Mouse (Mus musculus) liver, embryonic 15.5 days (tissue): ENCODE results near the gene Nck2. TPM values are rescaled to one million over a fixed set of nuclear protein-coding genes. Genes with fewer than 3 reads are reported as not detected.

Experiments used
- ATAC-seq: fragments of 200-750 bp; cut with Nextera tagmentation; 2 replicates; pipeline ENCODE4 v1.8.0; 2017; ENCODE audit warnings: moderate number of reproducible peaks, mild to moderate bottlenecking, moderate library complexity; ENCODE audit not compliant: insufficient read depth
- H3K27ac ChIP-seq: fragments of 300-500 bp; sonication (generic); replicated peaks from 2 replicates; pipeline ENCODE4 v1.5.1; 2015; ENCODE audit warnings: mild to moderate bottlenecking, inconsistent platforms
- H3K27me3 ChIP-seq: fragments of 300-500 bp; sonication (generic); 2 replicates; pipeline ENCODE4 v1.6.1; 2015; ENCODE audit warnings: mild to moderate bottlenecking, inconsistent platforms
- H3K36me3 ChIP-seq: fragments of 300-500 bp; sonication (generic); replicated peaks from 2 replicates; pipeline ENCODE4 v1.6.1; 2015; ENCODE audit warnings: moderate library complexity, mild to moderate bottlenecking, inconsistent platforms
- H3K4me1 ChIP-seq: fragments of 300-500 bp; sonication (generic); replicated peaks from 2 replicates; pipeline ENCODE4 v1.6.1; 2015; ENCODE audit warnings: inconsistent platforms
- H3K4me2 ChIP-seq: fragments of 300-500 bp; sonication (generic); 2 replicates; pipeline ENCODE4 v1.6.1; 2015; ENCODE audit warnings: moderate library complexity, mild to moderate bottlenecking, inconsistent platforms
- H3K4me3 ChIP-seq: fragments of 300-500 bp; sonication (generic); replicated peaks from 2 replicates; pipeline ENCODE4 v1.5.1; 2015; ENCODE audit warnings: mild to moderate bottlenecking, inconsistent platforms
- H3K9ac ChIP-seq: fragments of 300-500 bp; sonication (generic); 2 replicates; pipeline ENCODE4 v1.6.1; 2015; ENCODE audit warnings: moderate library complexity, mild to moderate bottlenecking, inconsistent platforms
- H3K9me3 ChIP-seq: fragments of 300-500 bp; sonication (generic); replicated peaks from 2 replicates; pipeline ENCODE4 v1.6.1; 2016; ENCODE audit warnings: inconsistent platforms
- WGBS: fragments of 180-500 bp; shearing (Covaris S2); methylation state at CpG from one replicate; pipeline ENCODE4 v1.1.7; 2015; ENCODE audit warnings: mixed read lengths; ENCODE audit not compliant: insufficient replicate concordance; 5-methylcytosine and 5-hydroxymethylcytosine counted together
- polyA plus RNA-seq: library from polyadenylated mRNA; unstranded; fragments of >200 nt; fragmentation: Nextera tagmentation; extraction: Ambion mirVana; gene quantifications from 2 replicates; pipeline ENCODE4 v1.2.1, GENCODE M21; 2015

The Nck2 gene
- polyA plus RNA-seq, 1 experiment from 2014 or later: 10.2 TPM

DNA sequence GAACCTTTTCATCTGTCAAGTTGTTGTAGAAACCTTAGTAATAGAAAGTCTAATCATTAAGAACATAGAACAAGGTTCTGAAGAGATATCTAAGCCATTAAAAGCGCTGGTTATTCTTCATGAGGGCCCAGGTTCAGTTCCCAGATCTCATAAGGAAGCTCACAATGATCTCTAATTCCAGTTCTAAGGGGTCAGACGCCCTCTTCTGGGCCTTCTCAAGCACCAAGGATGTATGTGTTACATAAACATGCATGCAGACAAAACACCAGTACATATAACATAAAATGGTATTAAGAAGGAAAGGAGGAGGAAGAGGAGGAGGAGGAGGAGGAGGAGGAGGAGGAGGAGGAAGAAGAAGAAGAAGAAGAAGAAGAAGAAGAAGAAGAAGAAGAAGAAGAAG is 145.5 kb downstream of the Nck2 start:
- H3K4me2 ChIP-seq: no peak overlapping the region
- H3K27ac ChIP-seq: no peak overlapping the region
- 38% methylated on average over 2 of the region's 2 CpGs for WGBS
- ATAC-seq: no peak
- no peaks in the 10 kb centered on the region for H3K27me3 ChIP-seq
- no peaks in the 10 kb centered on the region for H3K9me3 ChIP-seq
- no peaks in the 10 kb centered on the region for H3K36me3 ChIP-seq
- H3K4me3 ChIP-seq: no peak overlapping the region
- no peaks in the 10 kb centered on the region for H3K4me1 ChIP-seq
- H3K9ac ChIP-seq: no peak overlapping the region

- H3K4me1 ChIP-seq: no peaks in the 10 kb centered on the region
- H3K9me3 ChIP-seq: no peaks in the 10 kb centered on the region
- H3K27me3 ChIP-seq: no peaks in the 10 kb centered on the region
- H3K9ac ChIP-seq: no peak overlapping the region
- H3K4me3 ChIP-seq: no peak overlapping the region
- no peak overlapping the region for H3K27ac ChIP-seq
- H3K36me3 ChIP-seq: no peaks in the 10 kb centered on the region
- no peak for ATAC-seq
- WGBS: 52% methylated on average over 1 of the region's 1 CpGs
- no peak overlapping the region for H3K4me2 ChIP-seq
Measured at GRCm38 (mm10) chr1:43590727-43591126, 146.3 kb downstream of the Nck2 start.

- H3K4me3 ChIP-seq: no peak overlapping the region
- ATAC-seq: no peak
Measured at GRCm38 (mm10) chr1:43593069-43593468, 148.7 kb downstream of the Nck2 start.

GRCm38 (mm10) chr1:43594738-43595137 is 150.4 kb downstream of the Nck2 start:
- Histone ChIP-seq H3K9ac (no peak overlapping the region), H3K36me3 (no peaks in the 10 kb centered on the region), H3K4me1 (peaks cover 12% of the 10 kb centered on the region), H3K27ac (no peak overlapping the region), H3K4me3 (no peak overlapping the region), H3K9me3 (no peaks in the 10 kb centered on the region), H3K4me2 (no peak overlapping the region), H3K27me3 (no peaks in the 10 kb centered on the region)
- ATAC-seq: no peak
- 37% methylated on average over 4 of the region's 4 CpGs for whole genome bisulfite sequencing

More at GRCm38 (mm10) chr1:43593069-43593468, 148.7 kb downstream of the Nck2 start:
- no peak overlapping the region for H3K9ac ChIP-seq
- no peaks in the 10 kb centered on the region for H3K9me3 ChIP-seq
- no peaks in the 10 kb centered on the region for H3K36me3 ChIP-seq
- H3K27ac ChIP-seq: no peak overlapping the region
- no peaks in the 10 kb centered on the region for H3K27me3 ChIP-seq
- WGBS: 39% methylated on average over 3 of the region's 3 CpGs
- H3K4me1 ChIP-seq: no peaks in the 10 kb centered on the region
- no peak overlapping the region for H3K4me2 ChIP-seq

- no peak overlapping the region for H3K4me2 ChIP-seq
- H3K9ac ChIP-seq: no peak overlapping the region
- H3K4me3 ChIP-seq: no peak overlapping the region
- H3K4me1 ChIP-seq: peaks cover 13% of the 10 kb centered on the region
- no peaks in the 10 kb centered on the region; the same call in 1 of the 2 replicates for H3K9me3 ChIP-seq
- H3K27me3 ChIP-seq: no peaks in the 10 kb centered on the region
- no peak for ATAC-seq
- no peaks in the 10 kb centered on the region for H3K36me3 ChIP-seq
- H3K27ac ChIP-seq: no peak overlapping the region
Measured at GRCm38 (mm10) chr1:43597731-43598130, 153.4 kb downstream of the Nck2 start.

- ATAC-seq: peak; percentile 52; the same call in 1 of the 2 replicates
- H3K9ac ChIP-seq: no peak overlapping the region
- no peaks in the 10 kb centered on the region; the same call in 1 of the 2 replicates for H3K9me3 ChIP-seq
- no peak overlapping the region for H3K27ac ChIP-seq
- peaks cover 13% of the 10 kb centered on the region for H3K4me1 ChIP-seq
- no peaks in the 10 kb centered on the region for H3K36me3 ChIP-seq
- no peaks in the 10 kb centered on the region for H3K27me3 ChIP-seq
- H3K4me3 ChIP-seq: no peak overlapping the region
- H3K4me2 ChIP-seq: no peak overlapping the region
Measured at GRCm38 (mm10) chr1:43599483-43599882, 155.1 kb downstream of the Nck2 start.

- ATAC-seq: no peak
- H3K4me2 ChIP-seq: no peak overlapping the region
- no peaks in the 10 kb centered on the region; the same call in 1 of the 2 replicates for H3K9me3 ChIP-seq
- H3K27me3 ChIP-seq: no peaks in the 10 kb centered on the region
- no peaks in the 10 kb centered on the region for H3K36me3 ChIP-seq
- no peak overlapping the region for H3K27ac ChIP-seq
- WGBS: 27% methylated on average over 8 of the region's 8 CpGs
- H3K4me3 ChIP-seq: no peak overlapping the region
- peaks cover 13% of the 10 kb centered on the region for H3K4me1 ChIP-seq
- no peak overlapping the region for H3K9ac ChIP-seq
Measured at GRCm38 (mm10) chr1:43601054-43601453, 156.7 kb downstream of the Nck2 start.

- H3K9ac ChIP-seq: no peak overlapping the region
- H3K4me3 ChIP-seq: no peak overlapping the region
- H3K4me2 ChIP-seq: no peak overlapping the region
- no peak for ATAC-seq
- no peaks in the 10 kb centered on the region for H3K4me1 ChIP-seq
- no peaks in the 10 kb centered on the region for H3K9me3 ChIP-seq
- 61% methylated on average over 4 of the region's 4 CpGs for WGBS
- H3K36me3 ChIP-seq: no peaks in the 10 kb centered on the region
- H3K27ac ChIP-seq: no peak overlapping the region
- no peaks in the 10 kb centered on the region for H3K27me3 ChIP-seq
Measured at GRCm38 (mm10) chr1:43615948-43616347, 171.6 kb downstream of the Nck2 start.

Other genes with a start within 250 kb of the Nck2 start
- gene Fhl2, start 247.6 kb upstream of the Nck2 start, polyA plus RNA-seq: 3.2 and 3.5 TPM in 2 replicates